Mouse (Mus musculus): ENCODE results near the gene Ttc39a.

DNA sequence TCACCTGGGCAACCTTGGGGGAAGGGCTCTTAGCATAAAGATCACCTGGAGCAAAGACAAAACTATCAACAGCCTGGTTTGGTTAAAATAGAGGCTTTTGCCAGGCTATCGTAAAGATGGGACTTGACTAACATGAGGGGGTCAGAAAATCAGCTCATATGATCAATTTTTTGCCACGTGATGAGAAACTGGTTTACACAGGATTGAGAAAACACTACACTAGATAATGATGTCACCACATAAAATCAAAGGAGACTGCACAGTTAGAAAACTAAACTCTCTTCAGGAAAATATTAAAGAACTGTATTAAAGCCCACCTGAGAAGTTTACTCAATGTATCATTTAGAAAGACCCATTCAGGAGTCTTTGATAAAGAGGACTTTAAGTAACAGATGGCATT, 68.7 kb downstream of the Ttc39a start:
- TF ChIP-seq CTCF (IDR thresholded peaks at IDR 0.05; ENCODE audit: borderline replicate concordance, insufficient read depth, low read depth, low read length) (no peak), POLR2A (IDR thresholded peaks at IDR 0.05; ENCODE audit: borderline replicate concordance, insufficient read depth, low read length) (no peak)

Measured in cerebellum, adult 2 months (tissue).